ENCODE assay signal across 20 mouse cellular contexts in the genomic region with DNA sequence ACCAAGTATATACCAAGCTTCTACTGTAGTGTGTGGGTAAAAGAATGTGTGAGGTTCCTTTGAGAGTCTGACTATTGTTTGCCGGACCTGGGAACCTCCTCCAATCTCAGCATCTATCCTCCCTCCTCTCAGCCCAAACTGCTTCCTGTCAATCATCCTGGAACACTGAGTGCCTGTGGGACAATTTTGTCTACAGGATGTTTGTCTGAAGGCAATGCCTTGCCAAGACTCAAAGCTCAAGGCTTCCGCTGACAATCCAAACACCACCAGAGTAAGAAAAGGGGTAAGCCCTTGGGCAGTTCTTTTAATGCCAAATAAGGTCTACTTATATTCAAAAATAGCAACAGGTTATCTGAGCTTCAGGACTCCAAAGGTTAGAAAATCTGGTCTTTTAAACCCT.
DNase-seq lines count a peak whose midpoint lies in the region; ATAC-seq and TF ChIP-seq lines count a peak whose summit lies in the region.
"Had no signal": no experiment of that assay in that cellular context is flagged by ENCODE, and none has a peak within 500 bp of the region (broad histone marks: within the 10 kb centered on the region; RNA-seq: fewer than 3 reads in every experiment).

No protein-coding gene starts in this region.

- ATAC-seq in heart, embryonic 15.5 days (replicated peaks; ENCODE audit: insufficient number of reproducible peaks, insufficient read depth, low FRiP score, low read depth), result no peak
- ATAC-seq in lung, postnatal 0 days, result peak; percentile 83
- ATAC-seq in megakaryocyte progenitor cell, adult 5-6 weeks (replicated peaks; ENCODE audit: poor library complexity), result no peak
- ATAC-seq: intestine, embryonic 16.5 days; midbrain, embryonic 16.5 days had no signal

- H3K9ac ChIP-seq in heart, adult 2 months (ENCODE audit: low read depth, low read length), result no peak overlapping the region
- no peak overlapping the region for H3K9ac ChIP-seq in heart, embryonic 15.5 days
- no peak overlapping the region for H3K9ac ChIP-seq in lung, postnatal 0 days (replicated peaks; ENCODE audit: low read depth)
- H3K9ac ChIP-seq: hindbrain, embryonic 15.5 days; kidney, embryonic 15.5 days; limb, embryonic 13.5 days; neural tube, embryonic 15.5 days had no signal

- TF ChIP-seq CTCF in heart, adult 2 months (IDR thresholded peaks at IDR 0.05), result no peak
- TF ChIP-seq CTCF in lung, postnatal 0 days (IDR thresholded peaks at IDR 0.05), result no peak

- peaks cover 2% of the 10 kb centered on the region for H3K36me3 ChIP-seq in heart, adult 2 months (ENCODE audit: control insufficient read depth, insufficient read depth, low read length)
- H3K36me3 ChIP-seq in heart, embryonic 10.5 days, result no peaks in the 10 kb centered on the region
- no peaks in the 10 kb centered on the region for H3K36me3 ChIP-seq in heart, embryonic 15.5 days
- no peaks in the 10 kb centered on the region for H3K36me3 ChIP-seq in lung, postnatal 0 days (ENCODE audit: insufficient read depth, low read length)
- H3K36me3 ChIP-seq: hindbrain, embryonic 15.5 days; kidney, embryonic 15.5 days; limb, embryonic 13.5 days; neural tube, embryonic 15.5 days had no signal

- peak overlapping the region; percentile 71 for H3K27ac ChIP-seq in heart, adult 2 months
- no peak overlapping the region for H3K27ac ChIP-seq in heart, embryonic 10.5 days
- H3K27ac ChIP-seq in brown adipose tissue, adult 24 weeks (replicated peaks; ENCODE audit: low read depth, low read length), result peak overlapping the region; percentile 53; the same call in 1 of the 2 replicates
- H3K27ac ChIP-seq in heart, embryonic 15.5 days, result peak overlapping the region; percentile 18; the same call in 1 of the 2 replicates
- H3K27ac ChIP-seq in lung, postnatal 0 days (ENCODE audit: low read length), result no peak overlapping the region; the same call in 1 of the 2 replicates
- H3K27ac ChIP-seq: hindbrain, embryonic 15.5 days; kidney, embryonic 15.5 days; limb, embryonic 13.5 days; neural tube, embryonic 15.5 days had no signal

- peak; percentile 32 to 59 for DNase-seq in heart, adult 2 months
- DNase-seq in heart, embryonic 10.5 days (ENCODE audit: low spot score), result no peak
- DNase-seq in lung, postnatal 0 days (ENCODE audit: low spot score), result peak; percentile 76
- DNase-seq in ovary, postnatal 14 days (ENCODE audit: low spot score), result no peak
- no peak for DNase-seq in urinary bladder, postnatal 36 days (ENCODE audit: low spot score in 2 of 2)
- DNase-seq: cerebellum, adult 2 months; cerebellum, postnatal 36 days; gastrocnemius, postnatal 14 days; layer of hippocampus, postnatal 36 days; retina, postnatal 1 day; thymus, postnatal 4 days had no signal

- TF ChIP-seq EP300 in heart, adult 2 months (IDR thresholded peaks at IDR 0.05; ENCODE audit: insufficient read depth, low read depth, low read length), result peak; percentile 87; the same call in 1 of the 2 replicates
- TF ChIP-seq EP300 in lung, postnatal 0 days (IDR thresholded peaks at IDR 0.05), result peak; percentile 99

- no peaks in the 10 kb centered on the region for H3K27me3 ChIP-seq in heart, adult 2 months (ENCODE audit: control insufficient read depth, insufficient read depth, low read length)
- H3K27me3 ChIP-seq in heart, embryonic 10.5 days (ENCODE audit: insufficient read depth, poor library complexity, severe bottlenecking), result no peaks in the 10 kb centered on the region
- no peaks in the 10 kb centered on the region for H3K27me3 ChIP-seq in heart, embryonic 15.5 days
- no peaks in the 10 kb centered on the region for H3K27me3 ChIP-seq in lung, postnatal 0 days (replicated peaks; ENCODE audit: insufficient read depth, low read length)
- H3K27me3 ChIP-seq: hindbrain, embryonic 15.5 days; kidney, embryonic 15.5 days; limb, embryonic 13.5 days; neural tube, embryonic 15.5 days had no signal

- H3K4me1 ChIP-seq in heart, adult 2 months (ENCODE audit: control insufficient read depth, insufficient read depth, low read length), result peaks cover 6% of the 10 kb centered on the region
- H3K4me1 ChIP-seq in heart, embryonic 10.5 days, result peaks cover 18% of the 10 kb centered on the region
- H3K4me1 ChIP-seq in brown adipose tissue, adult 24 weeks (ENCODE audit: control insufficient read depth, insufficient read depth, insufficient read length, low read length), result no peaks in the 10 kb centered on the region
- H3K4me1 ChIP-seq in heart, embryonic 15.5 days (replicated peaks), result peaks cover 17% of the 10 kb centered on the region
- peaks cover 9% of the 10 kb centered on the region; the same call in 1 of the 2 replicates for H3K4me1 ChIP-seq in lung, postnatal 0 days (ENCODE audit: insufficient read depth, low read depth, low read length)
- H3K4me1 ChIP-seq: hindbrain, embryonic 15.5 days; neural tube, embryonic 15.5 days had no signal

- H3K4me2 ChIP-seq in heart, embryonic 15.5 days, result no peak overlapping the region
- no peak overlapping the region for H3K4me2 ChIP-seq in lung, postnatal 0 days (replicated peaks; ENCODE audit: low read depth, low read length)
- H3K4me2 ChIP-seq: hindbrain, embryonic 15.5 days; kidney, embryonic 15.5 days; limb, embryonic 13.5 days; neural tube, embryonic 15.5 days had no signal

- H3K9me3 ChIP-seq in heart, embryonic 10.5 days, result no peaks in the 10 kb centered on the region
- no peaks in the 10 kb centered on the region; the same call in 1 of the 2 replicates for H3K9me3 ChIP-seq in heart, embryonic 15.5 days (replicated peaks)
- H3K9me3 ChIP-seq in lung, postnatal 0 days (ENCODE audit: low read length), result no peaks in the 10 kb centered on the region
- H3K9me3 ChIP-seq: hindbrain, embryonic 15.5 days; kidney, embryonic 15.5 days; neural tube, embryonic 15.5 days had no signal

- TF ChIP-seq POLR2A in heart, adult 2 months (IDR thresholded peaks at IDR 0.05; ENCODE audit: insufficient read depth, low read depth, low read length), result no peak

- H3K4me3 ChIP-seq in heart, adult 2 months, result no peak overlapping the region
- H3K4me3 ChIP-seq in heart, embryonic 10.5 days, result no peak overlapping the region
- no peak overlapping the region for H3K4me3 ChIP-seq in brown adipose tissue, adult 24 weeks (ENCODE audit: insufficient read depth, low read depth, low read length)
- no peak overlapping the region for H3K4me3 ChIP-seq in heart, embryonic 15.5 days
- no peak overlapping the region for H3K4me3 ChIP-seq in lung, postnatal 0 days (ENCODE audit: low read depth, low read length)
- H3K4me3 ChIP-seq: hindbrain, embryonic 15.5 days; kidney, embryonic 15.5 days; limb, embryonic 13.5 days; neural tube, embryonic 15.5 days had no signal

- H3K79me2 ChIP-seq in heart, adult 2 months (replicated peaks; ENCODE audit: control insufficient read depth, insufficient read depth, low read length), result no peaks in the 10 kb centered on the region

- WGBS in heart, adult 2 months, result 37% methylated on average over 2 of the region's 2 CpGs
- 53% methylated on average over 2 of the region's 2 CpGs for WGBS in heart, embryonic 10.5 days
- 55% methylated on average over 2 of the region's 2 CpGs for WGBS in heart, embryonic 15.5 days
- WGBS in lung, postnatal 0 days, result 46% methylated on average over 2 of the region's 2 CpGs

- intact Hi-C loops in heart, adult 2 months (cut with DNase I), result loop anchor here (2.0 to 5.0 kb wide), 4 partner anchors 23 to 291 kb away; no protein-coding TSS in a partner anchor

Comparison
In these comparisons a context has a peak if more than half of its experiments do, and no peak if none do; other contexts are left out.
1. DNase-seq: peak in heart, adult 2 months (2 of 2) and lung, postnatal 0 days (single experiment); none in heart, embryonic 10.5 days (single experiment), ovary, postnatal 14 days (single experiment) and urinary bladder, postnatal 36 days (0 of 2).
2. H3K27ac ChIP-seq: peak in heart, adult 2 months (single experiment), brown adipose tissue, adult 24 weeks (single experiment) and heart, embryonic 15.5 days (single experiment); none in heart, embryonic 10.5 days (single experiment) and lung, postnatal 0 days (single experiment).